Mouse (Mus musculus): ENCODE results near the gene R3hdm4. TPM values are rescaled to one million over a fixed set of nuclear protein-coding genes. Genes with fewer than 3 reads are reported as not detected.

The R3hdm4 gene
- total RNA-seq (2012; rRNA removed) (20.9 and 22.3 TPM in 2 replicates), total RNA-seq (2014; rRNA removed) (8.9 and 10.5 TPM in 2 replicates), polyA plus RNA-seq (2012; ENCODE audit: insufficient read length, low read depth) (53.2 and 59.4 TPM in 2 replicates)

GRCm38 (mm10) chr10:79920958-79921535, at the start of gene R3hdm4:
Gene R3hdm4 (minus strand): TSS chr10:79921208.
- no peaks in the 10 kb centered on the region for H3K27me3 ChIP-seq (replicated peaks)
- peaks cover 4% of the 10 kb centered on the region for H3K9me3 ChIP-seq (replicated peaks; ENCODE audit: low read length)
- in situ Hi-C loops (cut with MboI; ENCODE audit: low pct_ligation_motif_present, low pct_unique_long_range_greater_than_20kb, low sequenced_read_pairs) (loop anchor here (5.0 kb wide), 1 partner anchor 89 kb away; no protein-coding TSS in a partner anchor), dilution Hi-C loops (cut with MboI; ENCODE audit: extremely low pct_ligation_motif_present, extremely low pct_unique_long_range_greater_than_20kb, low sequenced_read_pairs) (no loop called here)
- H3K9ac ChIP-seq (ENCODE audit: insufficient read depth, low read depth) = no peak within 1 kb of the TSS
- H3K4me1 ChIP-seq (ENCODE audit: control insufficient read depth in 1 of 2, insufficient read depth in 2 of 2) = peaks cover 3 to 32% of the 10 kb centered on the region in 2 experiments
- no peak for DNase-seq (ENCODE audit: extremely low read depth)
- TF ChIP-seq BHLHE40 (IDR thresholded peaks at IDR 0.05; ENCODE audit: low read depth, low read length) (no peak), TBP (conservative IDR thresholded peaks at IDR 0.05; ENCODE audit: low read depth, low read length) (no peak), MEF2A (IDR thresholded peaks at IDR 0.05; ENCODE audit: borderline replicate concordance, low read depth, low read length) (no peak), NELFE (IDR thresholded peaks at IDR 0.05; ENCODE audit: low read depth, low read length) (no peak), IRF4 (IDR thresholded peaks at IDR 0.05; ENCODE audit: low read depth, low read length) (no peak), MAFK (IDR thresholded peaks at IDR 0.05; ENCODE audit: insufficient replicate concordance, low read length) (no peak), TCF12 (IDR thresholded peaks at IDR 0.05; ENCODE audit: low read depth, low read length) (no peak), POLR2A (IDR thresholded peaks at IDR 0.05; ENCODE audit: low read depth, low read length) (no peak), JUN (IDR thresholded peaks at IDR 0.05; ENCODE audit: insufficient read depth, low read depth, low read length) (no peak), CHD1 (IDR thresholded peaks at IDR 0.05; ENCODE audit: low read depth, low read length) (no peak), SMC3 (IDR thresholded peaks at IDR 0.05; ENCODE audit: low read depth, low read length) (no peak), ZNF384 (IDR thresholded peaks at IDR 0.05; ENCODE audit: low read depth, low read length) (no peak), E2F4 (IDR thresholded peaks at IDR 0.05; ENCODE audit: insufficient replicate concordance, low read depth, low read length) (no peak), EP300 (IDR thresholded peaks at IDR 0.05; ENCODE audit: low read length) (no peak), CHD2 (IDR thresholded peaks at IDR 0.05; ENCODE audit: low read length) (no peak), PAX5 (IDR thresholded peaks at IDR 0.05; ENCODE audit: low read length) (no peak), JUND (conservative IDR thresholded peaks at IDR 0.05; ENCODE audit: low read depth, low read length) (no peak)
- no peak within 1 kb of the TSS for H3K4me3 ChIP-seq (replicated peaks in 1 of 3; ENCODE audit: low read depth in 2 of 3, low read length in 2 of 3, poor library complexity in 1 of 3)
- no peak within 1 kb of the TSS for H3K4me2 ChIP-seq (ENCODE audit: insufficient read depth, low read depth, poor library complexity, severe bottlenecking)
- no peak within 1 kb of the TSS for H3K27ac ChIP-seq (ENCODE audit: insufficient read depth, low read depth)
- no peaks in the 10 kb centered on the region; the same call in 1 of the 2 replicates for H3K79me2 ChIP-seq (replicated peaks; ENCODE audit: control insufficient read depth, extremely low read depth, insufficient read depth, poor library complexity, severe bottlenecking)
- H3K36me3 ChIP-seq (replicated peaks in 1 of 2; ENCODE audit: control insufficient read depth in 1 of 2, insufficient read depth in 1 of 2, low read length in 1 of 2) = no peaks in the 10 kb centered on the region

GRCm38 (mm10) chr10:79970415-79971182, 49.6 kb upstream of the R3hdm4 start, which contains the start of gene Grin3b:
Gene Grin3b (plus strand): TSS chr10:79970715.
- Histone ChIP-seq H3K36me3 (replicated peaks in 1 of 2; ENCODE audit: control insufficient read depth in 1 of 2, insufficient read depth in 1 of 2, low read length in 1 of 2) (peaks cover 62 to 90% of the 10 kb centered on the region in 2 experiments), H3K79me2 (replicated peaks; ENCODE audit: control insufficient read depth, extremely low read depth, insufficient read depth, poor library complexity, severe bottlenecking) (no peaks in the 10 kb centered on the region), H3K4me3 (replicated peaks in 1 of 3; ENCODE audit: low read depth in 2 of 3, low read length in 2 of 3, poor library complexity in 1 of 3) (no peak within 1 kb of the TSS), H3K4me2 (ENCODE audit: insufficient read depth, low read depth, poor library complexity, severe bottlenecking) (no peak within 1 kb of the TSS), H3K4me1 (ENCODE audit: control insufficient read depth in 1 of 2, insufficient read depth in 2 of 2) (no peaks in the 10 kb centered on the region), H3K27ac (ENCODE audit: insufficient read depth, low read depth) (no peak within 1 kb of the TSS), H3K27me3 (replicated peaks) (no peaks in the 10 kb centered on the region), H3K9ac (ENCODE audit: insufficient read depth, low read depth) (no peak within 1 kb of the TSS), H3K9me3 (replicated peaks; ENCODE audit: low read length) (peaks cover 2% of the 10 kb centered on the region)
- no peak for DNase-seq (ENCODE audit: extremely low read depth)
- no peak for TF ChIP-seq MAX (IDR thresholded peaks at IDR 0.05; ENCODE audit: low read length)
- no peak for TF ChIP-seq PAX5 (IDR thresholded peaks at IDR 0.05; ENCODE audit: low read length)
- TF ChIP-seq SIN3A (IDR thresholded peaks at IDR 0.05; ENCODE audit: low read length) = no peak
- no peak for TF ChIP-seq ZNF384 (IDR thresholded peaks at IDR 0.05; ENCODE audit: low read depth, low read length)
- no peak for TF ChIP-seq ZC3H11A (IDR thresholded peaks at IDR 0.05; ENCODE audit: low read depth, low read length)
- TF ChIP-seq CTCF (conservative IDR thresholded peaks at IDR 0.05 in 1 of 2, IDR thresholded peaks at IDR 0.05 in 1 of 2; ENCODE audit: low read depth in 2 of 2, low read length in 2 of 2) = no peak
- no peak for TF ChIP-seq RAD21 (IDR thresholded peaks at IDR 0.05; ENCODE audit: low read depth, low read length)
- TF ChIP-seq MAFK (IDR thresholded peaks at IDR 0.05; ENCODE audit: insufficient replicate concordance, low read length) = no peak
- TF ChIP-seq ZMIZ1 (IDR thresholded peaks at IDR 0.05; ENCODE audit: low read depth, low read length) = no peak
- no peak for TF ChIP-seq POLR2AphosphoS2 (IDR thresholded peaks at IDR 0.05; ENCODE audit: low read depth, low read length)
- TF ChIP-seq CHD1 (IDR thresholded peaks at IDR 0.05; ENCODE audit: low read depth, low read length) = no peak
- dilution Hi-C loops (cut with MboI; ENCODE audit: extremely low pct_ligation_motif_present, extremely low pct_unique_long_range_greater_than_20kb, low sequenced_read_pairs) = no loop called here
- in situ Hi-C loops (cut with MboI; ENCODE audit: low pct_ligation_motif_present, low pct_unique_long_range_greater_than_20kb, low sequenced_read_pairs) = no loop called here

All from CH12.LX (cell line).